Mouse (Mus musculus): ENCODE results near the gene Orai2.
"Not testable (repeated sequence)": the region's sequence is repeated elsewhere in the genome, so short reads cannot be mapped to it uniquely, and the experiment has no call there.

Orai2 gene

GRCm38 (mm10) chr5:136135571-136136291 is 34.8 kb downstream of the Orai2 start, which contains the start of the genes Lrwd1 and Alkbh4:
Gene Lrwd1, minus strand, starts transcription at chr5:136136074.
Gene Alkbh4, plus strand, starts transcription at chr5:136136146.
- DNase-seq, result peak; percentile 94

- DNase-seq, result no peak
These were observed 48.3 kb downstream of the Orai2 start for GRCm38 (mm10) chr5:136122165-136122564.

GRCm38 (mm10) chr5:136116784-136117112 is 53.8 kb downstream of the Orai2 start:
- peak; percentile 40 for DNase-seq

- DNase-seq, result peak; percentile 96
These were observed 54.4 kb downstream of the Orai2 start, which contains the start of gene Polr2j for GRCm38 (mm10) chr5:136115891-136116783. Gene Polr2j, plus strand, starts transcription at chr5:136116631.

GRCm38 (mm10) chr5:136113546-136113945 is 57.0 kb downstream of the Orai2 start:
- not testable (repeated sequence) for DNase-seq

GRCm38 (mm10) chr5:136109042-136109441 is 61.5 kb downstream of the Orai2 start:
- no peak for DNase-seq

GRCm38 (mm10) chr5:136108486-136108885 is 62.0 kb downstream of the Orai2 start:
- no peak for DNase-seq

GRCm38 (mm10) chr5:136104511-136104910 is 66.0 kb downstream of the Orai2 start:
- no peak for DNase-seq

GRCm38 (mm10) chr5:136102099-136102820 is 68.3 kb downstream of the Orai2 start:
- DNase-seq, result peak; percentile 71

- no peak for DNase-seq
These were observed 72.0 kb downstream of the Orai2 start for GRCm38 (mm10) chr5:136098536-136098935.
